Mouse (Mus musculus) urinary bladder, postnatal 10 days (tissue): ENCODE results near the gene Hoxd13.

Experiments used
- DNase-seq: peaks from one replicate; pipeline ENCODE4 v3.0.0; 2022; ENCODE audit warnings: low spot score

Gene Hoxd13

GRCm38 (mm10) chr2:74661685-74662084, 6.4 kb upstream of the Hoxd13 start:
- no peak for DNase-seq

- DNase-seq = no peak
These were observed 4.7 kb upstream of the Hoxd13 start for GRCm38 (mm10) chr2:74663291-74663925.

GRCm38 (mm10) chr2:74666411-74666810, 1.7 kb upstream of the Hoxd13 start:
- DNase-seq = no peak

- DNase-seq = no peak
These were observed 794 bp upstream of the Hoxd13 start for GRCm38 (mm10) chr2:74667191-74667841.

GRCm38 (mm10) chr2:74668370-74669229, 490 bp downstream of the Hoxd13 start:
- DNase-seq = no peak

- DNase-seq = no peak
These were observed 1.1 kb downstream of the Hoxd13 start for GRCm38 (mm10) chr2:74669230-74669578.

GRCm38 (mm10) chr2:74669650-74670235, 1.6 kb downstream of the Hoxd13 start:
- DNase-seq = no peak

GRCm38 (mm10) chr2:74670632-74671188, 2.6 kb downstream of the Hoxd13 start:
- DNase-seq = no peak

DNA sequence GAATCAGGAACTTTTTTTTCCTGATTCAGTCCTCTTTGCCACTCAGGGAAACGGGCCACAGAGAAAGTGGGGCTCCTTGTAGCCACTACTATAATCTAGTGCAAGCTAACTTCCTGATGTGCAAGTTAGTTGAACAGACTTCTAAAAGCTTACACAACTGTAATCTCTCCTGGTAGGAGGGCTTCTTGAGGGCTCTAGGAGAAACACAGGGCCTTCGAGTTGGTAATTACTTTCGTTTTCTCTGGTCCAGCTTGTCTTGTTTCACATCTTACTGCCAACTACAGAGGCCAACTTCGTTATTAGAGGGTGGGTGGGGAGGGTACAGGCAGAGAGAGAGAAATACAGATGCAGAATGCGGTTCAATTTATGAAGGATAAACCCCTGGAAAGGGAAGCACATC, 3.7 kb downstream of the Hoxd13 start:
- DNase-seq = no peak

GRCm38 (mm10) chr2:74672481-74673362, 4.6 kb downstream of the Hoxd13 start:
- DNase-seq = no peak

- no peak for DNase-seq
These were observed 5.8 kb downstream of the Hoxd13 start for GRCm38 (mm10) chr2:74673835-74674425.

- DNase-seq = peak; percentile 9
These were observed 7.0 kb downstream of the Hoxd13 start, which contains the start of gene Hoxd12 for GRCm38 (mm10) chr2:74674881-74675665. TSS of gene Hoxd12 (plus strand) at chr2:74675013.

DNA sequence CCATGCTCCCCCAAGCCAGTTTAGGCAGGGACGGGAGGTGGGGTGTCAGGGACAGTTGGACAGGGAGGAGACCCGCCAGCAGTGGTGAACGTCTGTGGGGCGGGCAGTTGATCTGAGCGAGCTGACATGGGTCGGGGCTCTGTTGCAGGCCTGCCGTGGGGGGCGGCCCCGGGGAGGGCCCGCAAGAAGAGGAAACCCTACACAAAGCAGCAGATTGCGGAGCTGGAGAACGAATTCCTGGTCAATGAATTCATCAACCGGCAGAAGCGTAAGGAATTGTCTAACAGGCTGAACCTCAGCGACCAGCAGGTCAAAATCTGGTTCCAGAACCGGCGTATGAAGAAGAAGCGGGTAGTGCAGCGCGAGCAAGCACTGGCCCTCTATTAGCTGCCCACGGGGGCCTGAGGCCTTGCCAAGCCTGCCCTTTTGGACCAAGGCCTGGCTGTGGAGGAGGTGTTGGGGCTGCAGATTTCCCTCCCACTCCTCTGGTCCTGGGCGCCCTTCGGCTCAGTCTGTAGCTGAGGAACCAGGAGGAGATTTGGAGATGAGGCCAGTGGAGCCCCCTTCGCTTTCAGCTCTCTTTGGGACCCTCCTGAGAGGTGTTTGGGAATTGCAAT, 7.7 kb downstream of the Hoxd13 start:
- DNase-seq = peak; percentile 10

GRCm38 (mm10) chr2:74676376-74677052, 8.4 kb downstream of the Hoxd13 start:
- DNase-seq = no peak

- no peak for DNase-seq
These were observed 9.0 kb downstream of the Hoxd13 start for GRCm38 (mm10) chr2:74677106-74677505.

DNA sequence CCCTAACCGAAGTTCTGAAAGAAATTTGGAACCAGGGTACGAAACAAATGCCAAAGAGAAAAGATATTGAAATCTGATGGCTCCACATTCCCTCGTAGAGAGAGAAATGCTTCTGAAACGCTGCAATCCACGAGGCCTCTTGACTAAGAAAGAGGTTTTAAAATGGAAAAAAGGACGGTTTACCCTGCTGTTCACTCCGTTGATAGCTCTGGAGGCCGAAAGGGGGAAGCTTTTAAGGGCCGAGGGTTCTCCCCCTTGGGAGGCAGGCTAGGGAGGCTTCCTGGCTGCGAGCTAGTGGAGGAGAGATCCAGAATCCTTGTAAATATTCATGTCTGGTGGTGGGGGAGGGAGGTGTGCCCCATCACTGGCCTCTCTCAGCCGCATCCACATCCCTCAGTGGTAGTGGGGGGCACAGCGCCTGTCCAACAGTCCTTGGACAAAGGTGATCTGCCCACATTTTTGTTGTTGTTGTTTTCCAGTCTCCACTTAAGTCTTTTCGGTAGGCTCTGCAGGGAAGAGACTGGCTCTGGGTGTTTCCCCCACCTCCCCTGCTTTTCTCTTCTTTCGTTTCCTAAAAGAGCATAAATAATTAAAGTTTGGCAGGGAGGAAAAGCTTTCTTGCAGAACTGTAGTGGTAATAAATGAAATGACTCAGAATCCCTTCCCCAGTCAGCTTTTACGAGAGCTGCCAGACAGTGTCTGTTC, 10.9 kb downstream of the Hoxd13 start, which contains the start of gene Hoxd11:
Gene Hoxd11 (plus strand): TSS at position 667 of the 705 bp plus-strand sequence.
- DNase-seq = no peak

DNA sequence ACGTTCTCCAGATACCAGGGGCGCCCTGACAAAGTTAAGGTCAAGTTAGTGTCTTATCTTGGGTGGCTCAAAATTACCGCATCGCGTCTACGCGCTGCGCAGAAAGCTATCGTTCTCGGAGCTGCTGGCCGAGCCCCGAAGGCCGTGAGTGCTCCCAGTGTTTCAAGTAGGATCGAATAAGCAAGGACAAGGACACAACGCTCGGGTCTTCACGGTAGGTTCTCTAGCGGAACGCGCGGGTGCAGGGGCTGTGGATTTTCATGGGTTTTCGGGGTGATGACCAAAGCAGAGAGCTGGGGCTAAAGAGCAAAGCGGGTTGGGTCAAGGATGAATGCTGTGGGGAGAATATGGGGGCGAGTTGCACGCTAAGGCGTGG, 11.5 kb downstream of the Hoxd13 start:
- DNase-seq = no peak

GRCm38 (mm10) chr2:74679980-74680379, 11.9 kb downstream of the Hoxd13 start:
- no peak for DNase-seq
